Mouse (Mus musculus): Measurements from ENCODE around the gene Cuedc1. TPM values are rescaled to one million over a fixed set of nuclear protein-coding genes. Genes with fewer than 3 reads are reported as not detected.
"Not testable (repeated sequence)": the region's sequence is repeated elsewhere in the genome, so short reads cannot be mapped to it uniquely, and the experiment has no call there.

Cuedc1 gene
- polyA plus RNA-seq, 1 experiment from 2014 or later: 14.6 TPM

- Histone ChIP-seq H3K9ac (replicated peaks; ENCODE audit: low read length) (no peak overlapping the region), H3K4me1 (ENCODE audit: insufficient read depth, low read length) (peaks cover 19% of the 10 kb centered on the region), H3K4me2 (replicated peaks; ENCODE audit: low read depth, low read length) (no peak overlapping the region), H3K27me3 (ENCODE audit: insufficient read depth, low read length) (no peaks in the 10 kb centered on the region), H3K9me3 (ENCODE audit: low read length) (no peaks in the 10 kb centered on the region), H3K4me3 (ENCODE audit: low read length) (no peak overlapping the region), H3K36me3 (ENCODE audit: insufficient read depth, low read length) (no peaks in the 10 kb centered on the region), H3K27ac (ENCODE audit: low read length) (no peak overlapping the region)
- ATAC-seq (ENCODE audit: low FRiP score, low TSS enrichment): no peak
- 64% methylated on average over 2 of the region's 2 CpGs for WGBS
Observed at GRCm38 (mm10) chr11:88201172-88201571, 103.3 kb downstream of the Cuedc1 start.

DNA sequence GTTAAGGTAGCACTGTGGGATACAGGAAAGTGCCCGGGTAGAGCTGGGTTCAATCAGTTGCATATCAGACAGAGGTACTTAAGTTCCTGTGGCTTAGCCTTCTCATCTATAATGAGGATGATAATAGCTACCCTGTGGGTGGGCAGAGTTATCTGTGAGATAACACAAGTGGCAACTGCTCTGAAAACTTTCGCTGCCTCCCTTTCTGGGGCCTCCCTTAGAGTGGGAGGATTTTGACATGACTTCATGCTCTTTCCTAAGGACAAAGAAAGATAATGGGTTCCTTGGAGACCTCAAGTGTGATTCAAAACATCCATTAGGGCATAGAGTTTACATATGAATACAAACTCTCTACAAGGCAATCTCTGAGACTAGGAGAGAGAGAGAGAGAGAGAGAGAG, 104.2 kb downstream of the Cuedc1 start:
- Histone ChIP-seq H3K4me1 (ENCODE audit: insufficient read depth, low read length) (peaks cover 19% of the 10 kb centered on the region), H3K9me3 (ENCODE audit: low read length) (no peaks in the 10 kb centered on the region), H3K27ac (ENCODE audit: low read length) (no peak overlapping the region), H3K9ac (replicated peaks; ENCODE audit: low read length) (no peak overlapping the region), H3K4me2 (replicated peaks; ENCODE audit: low read depth, low read length) (no peak overlapping the region), H3K27me3 (ENCODE audit: insufficient read depth, low read length) (no peaks in the 10 kb centered on the region), H3K36me3 (ENCODE audit: insufficient read depth, low read length) (no peaks in the 10 kb centered on the region), H3K4me3 (ENCODE audit: low read length) (no peak overlapping the region)
- 19% methylated on average over 2 of the region's 2 CpGs for WGBS
- ATAC-seq (ENCODE audit: low FRiP score, low TSS enrichment): no peak

DNA sequence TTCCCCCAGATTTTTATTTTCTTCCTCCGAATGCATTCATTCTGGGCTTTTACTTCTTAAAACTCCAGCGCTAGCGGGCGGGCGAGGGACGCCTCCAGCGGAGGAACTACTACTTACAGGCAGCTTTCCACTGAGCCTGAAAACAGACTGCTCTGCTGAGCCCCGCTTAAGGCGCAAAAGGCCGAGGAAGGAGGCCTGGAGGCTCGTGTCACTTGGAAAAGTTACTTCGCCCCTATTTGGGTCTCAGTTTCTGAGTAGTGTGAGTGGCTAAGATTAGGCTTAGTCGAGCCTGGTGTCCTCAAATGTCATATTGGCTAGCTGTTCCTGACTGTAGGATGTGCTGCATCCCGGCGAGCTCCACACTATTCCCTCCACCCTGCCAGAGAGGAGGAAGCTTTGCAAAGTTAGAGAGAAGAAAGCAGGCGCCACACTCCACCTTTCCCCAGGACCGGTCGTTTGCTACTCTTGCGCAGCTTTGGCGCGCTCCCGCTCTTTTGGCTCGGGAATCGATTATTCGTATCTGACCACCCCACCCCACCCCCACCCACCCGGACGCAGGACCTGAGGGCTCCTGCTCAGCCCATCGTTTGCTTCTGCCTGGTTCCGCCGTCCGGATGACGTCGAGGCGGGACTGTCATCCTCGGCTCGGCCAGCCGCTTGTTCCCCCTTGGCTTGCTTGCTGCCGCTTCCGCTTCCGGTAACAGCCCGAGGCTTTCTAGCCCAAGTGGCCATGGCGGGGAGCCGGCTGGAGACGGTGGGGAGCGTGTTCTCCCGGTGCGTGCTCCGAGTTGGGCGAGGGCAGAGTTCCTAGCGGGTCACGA, 106.1 kb downstream of the Cuedc1 start, which contains the start of gene Mrps23:
Gene Mrps23, plus strand, starts transcription at position 677 of the 821 bp plus-strand sequence.
- under 1% methylated on average over 51 of the region's 51 CpGs for WGBS
- Histone ChIP-seq H3K27me3 (ENCODE audit: insufficient read depth, low read length) (no peaks in the 10 kb centered on the region), H3K9me3 (ENCODE audit: low read length) (no peaks in the 10 kb centered on the region), H3K4me1 (ENCODE audit: insufficient read depth, low read length) (peaks cover 14% of the 10 kb centered on the region), H3K4me3 (ENCODE audit: low read length) (peak within 1 kb of the TSS; percentile 80), H3K27ac (ENCODE audit: low read length) (peak within 1 kb of the TSS; percentile 91), H3K4me2 (replicated peaks; ENCODE audit: low read depth, low read length) (peak within 1 kb of the TSS; percentile 78), H3K36me3 (ENCODE audit: insufficient read depth, low read length) (no peaks in the 10 kb centered on the region; the same call in 1 of the 2 replicates), H3K9ac (replicated peaks; ENCODE audit: low read length) (peak within 1 kb of the TSS; percentile 69)
- peak; percentile 96 for ATAC-seq (ENCODE audit: low FRiP score, low TSS enrichment)

- WGBS: 29% methylated on average over 30 of the region's 30 CpGs
- H3K9me3 ChIP-seq (ENCODE audit: low read length): no peaks in the 10 kb centered on the region
- peak overlapping the region; percentile 80 for H3K4me3 ChIP-seq (ENCODE audit: low read length)
- no peaks in the 10 kb centered on the region for H3K27me3 ChIP-seq (ENCODE audit: insufficient read depth, low read length)
- H3K36me3 ChIP-seq (ENCODE audit: insufficient read depth, low read length): peaks cover 6% of the 10 kb centered on the region
- peak overlapping the region; percentile 41; the same call in 1 of the 2 replicates for H3K27ac ChIP-seq (ENCODE audit: low read length)
- H3K4me1 ChIP-seq (ENCODE audit: insufficient read depth, low read length): peaks cover 14% of the 10 kb centered on the region
- ATAC-seq (ENCODE audit: low FRiP score, low TSS enrichment): no peak
- H3K9ac ChIP-seq (replicated peaks; ENCODE audit: low read length): peak overlapping the region; percentile 69
- peak overlapping the region; percentile 78 for H3K4me2 ChIP-seq (replicated peaks; ENCODE audit: low read depth, low read length)
Observed at GRCm38 (mm10) chr11:88204593-88205368, 106.9 kb downstream of the Cuedc1 start.

DNA sequence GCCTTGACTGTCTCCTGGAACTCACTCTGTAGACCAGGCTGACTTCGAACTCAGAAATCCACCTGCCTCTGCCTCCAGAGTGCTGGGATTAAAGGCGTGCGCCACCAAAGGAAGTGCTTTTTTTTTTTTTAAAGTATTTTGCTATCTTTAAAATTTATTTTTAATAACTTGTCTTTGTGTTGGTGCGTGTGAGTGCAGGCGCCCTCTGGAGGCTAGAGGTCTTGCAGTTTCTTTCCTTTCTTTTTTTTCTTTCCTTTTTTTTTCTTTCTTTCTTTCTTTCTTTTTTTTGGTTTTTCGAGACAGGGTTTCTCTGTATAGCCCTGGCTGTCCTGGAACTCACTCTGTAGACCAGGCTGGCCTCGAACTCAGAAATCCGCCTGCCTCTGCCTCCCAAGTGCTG, 108.7 kb downstream of the Cuedc1 start:
- H3K4me3 ChIP-seq (ENCODE audit: low read length): not testable (repeated sequence)

GRCm38 (mm10) chr11:88207697-88208096, 109.8 kb downstream of the Cuedc1 start:
- H3K27ac ChIP-seq (ENCODE audit: low read length): no peak overlapping the region
- no peak overlapping the region for H3K4me2 ChIP-seq (replicated peaks; ENCODE audit: low read depth, low read length)
- H3K4me3 ChIP-seq (ENCODE audit: low read length): no peak overlapping the region
- peaks cover 14% of the 10 kb centered on the region for H3K4me1 ChIP-seq (ENCODE audit: insufficient read depth, low read length)
- H3K27me3 ChIP-seq (ENCODE audit: insufficient read depth, low read length): no peaks in the 10 kb centered on the region
- WGBS: 88% methylated on average over 2 of the region's 2 CpGs
- H3K9ac ChIP-seq (replicated peaks; ENCODE audit: low read length): no peak overlapping the region
- H3K9me3 ChIP-seq (ENCODE audit: low read length): no peaks in the 10 kb centered on the region
- ATAC-seq (ENCODE audit: low FRiP score, low TSS enrichment): no peak
- peaks cover 26% of the 10 kb centered on the region for H3K36me3 ChIP-seq (ENCODE audit: insufficient read depth, low read length)

More for the DNA sequence above, 108.7 kb downstream of the Cuedc1 start:
- ATAC-seq (ENCODE audit: low FRiP score, low TSS enrichment); H3K9ac ChIP-seq (replicated peaks; ENCODE audit: low read length); H3K4me2 ChIP-seq (replicated peaks; ENCODE audit: low read depth, low read length); H3K9me3 ChIP-seq (ENCODE audit: low read length); H3K27me3 ChIP-seq (ENCODE audit: insufficient read depth, low read length); H3K27ac ChIP-seq (ENCODE audit: low read length): not testable (repeated sequence)
- 76% methylated on average over 8 of the region's 8 CpGs for WGBS
- Histone ChIP-seq H3K36me3 (ENCODE audit: insufficient read depth, low read length) (peaks cover 23% of the 10 kb centered on the region), H3K4me1 (ENCODE audit: insufficient read depth, low read length) (peaks cover 14% of the 10 kb centered on the region)

GRCm38 (mm10) chr11:88211824-88212582, 114.1 kb downstream of the Cuedc1 start:
- Histone ChIP-seq H3K27me3 (ENCODE audit: insufficient read depth, low read length) (no peaks in the 10 kb centered on the region), H3K9ac (replicated peaks; ENCODE audit: low read length) (no peak overlapping the region), H3K27ac (ENCODE audit: low read length) (no peak overlapping the region), H3K4me2 (replicated peaks; ENCODE audit: low read depth, low read length) (no peak overlapping the region), H3K9me3 (ENCODE audit: low read length) (no peaks in the 10 kb centered on the region), H3K4me1 (ENCODE audit: insufficient read depth, low read length) (peaks cover 9% of the 10 kb centered on the region), H3K36me3 (ENCODE audit: insufficient read depth, low read length) (peaks cover 26% of the 10 kb centered on the region), H3K4me3 (ENCODE audit: low read length) (no peak overlapping the region)
- 94% methylated on average over 5 of the region's 5 CpGs for WGBS
- no peak for ATAC-seq (ENCODE audit: low FRiP score, low TSS enrichment)

GRCm38 (mm10) chr11:88213757-88214156, 115.9 kb downstream of the Cuedc1 start:
- no peak overlapping the region for H3K4me3 ChIP-seq (ENCODE audit: low read length)
- H3K27me3 ChIP-seq (ENCODE audit: insufficient read depth, low read length): no peaks in the 10 kb centered on the region
- H3K27ac ChIP-seq (ENCODE audit: low read length): no peak overlapping the region
- ATAC-seq (ENCODE audit: low FRiP score, low TSS enrichment): no peak
- no peak overlapping the region for H3K4me2 ChIP-seq (replicated peaks; ENCODE audit: low read depth, low read length)
- H3K9me3 ChIP-seq (ENCODE audit: low read length): no peaks in the 10 kb centered on the region
- H3K36me3 ChIP-seq (ENCODE audit: insufficient read depth, low read length): peaks cover 26% of the 10 kb centered on the region
- peaks cover 9% of the 10 kb centered on the region for H3K4me1 ChIP-seq (ENCODE audit: insufficient read depth, low read length)
- no peak overlapping the region for H3K9ac ChIP-seq (replicated peaks; ENCODE audit: low read length)
- 35% methylated on average over 6 of the region's 6 CpGs for WGBS
